Mouse (Mus musculus): ENCODE data around the gene Myo3b. TPM values are rescaled to one million over a fixed set of nuclear protein-coding genes. Genes with fewer than 3 reads are reported as not detected.

Myo3b gene
- polyA plus RNA-seq, 1 experiment: not detected

DNA sequence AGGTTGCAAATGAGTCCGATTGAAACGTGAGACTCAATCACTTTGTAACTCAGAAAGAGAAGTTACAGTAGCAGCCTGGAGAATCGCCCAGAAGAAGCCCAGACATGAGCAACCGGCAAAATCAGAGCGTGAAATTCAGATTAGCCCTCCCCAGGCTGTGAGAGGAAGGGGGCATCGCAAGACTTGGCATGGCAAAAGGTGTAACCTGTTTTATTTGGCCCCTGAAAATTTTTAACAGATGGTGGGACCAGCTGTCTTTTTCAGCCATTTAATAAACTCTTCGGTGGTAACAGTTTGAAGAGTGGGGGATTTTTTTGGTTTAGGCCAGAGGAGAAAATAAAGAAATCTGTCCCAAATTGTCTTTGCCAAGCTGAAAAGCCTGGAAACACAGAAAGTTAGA is 405.2 kb downstream of the Myo3b start:
- Histone ChIP-seq H3K4me3 (ENCODE audit: insufficient read depth, low read length) (no peak overlapping the region), H3K4me1 (ENCODE audit: control insufficient read depth, insufficient read depth, low read length) (no peaks in the 10 kb centered on the region), H3K27ac (ENCODE audit: insufficient read depth, low read length) (no peak overlapping the region)
- TF ChIP-seq POLR2A (IDR thresholded peaks at IDR 0.05; ENCODE audit: low read depth, low read length) (no peak), CTCF (IDR thresholded peaks at IDR 0.05; ENCODE audit: borderline replicate concordance, insufficient read depth, low read length) (no peak)

DNA sequence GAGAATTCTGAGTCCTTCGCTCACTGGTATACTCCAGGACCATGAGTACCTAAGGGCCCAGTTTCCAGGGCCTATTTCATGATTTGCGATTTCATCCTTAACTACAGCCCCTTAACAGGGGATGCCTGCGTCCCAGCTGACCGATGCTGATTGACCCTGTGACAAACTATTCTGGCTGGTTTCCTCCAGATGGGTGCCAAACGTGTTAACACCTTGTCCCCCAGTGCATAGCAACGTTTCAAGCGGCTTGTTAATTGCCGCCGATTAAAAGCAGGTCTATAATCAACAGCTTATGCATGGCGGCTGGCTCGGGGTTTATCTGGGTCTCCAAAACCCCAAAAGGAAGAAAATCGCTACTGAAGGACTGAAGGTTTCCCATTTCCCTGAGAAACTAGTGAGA is 417.3 kb downstream of the Myo3b start:
- no peaks in the 10 kb centered on the region for H3K4me1 ChIP-seq (ENCODE audit: control insufficient read depth, insufficient read depth, low read length)
- H3K4me3 ChIP-seq (ENCODE audit: insufficient read depth, low read length): no peak overlapping the region
- no peak for TF ChIP-seq POLR2A (IDR thresholded peaks at IDR 0.05; ENCODE audit: low read depth, low read length)
- no peak for TF ChIP-seq CTCF (IDR thresholded peaks at IDR 0.05; ENCODE audit: borderline replicate concordance, insufficient read depth, low read length)
- no peak overlapping the region for H3K27ac ChIP-seq (ENCODE audit: insufficient read depth, low read length)

DNA sequence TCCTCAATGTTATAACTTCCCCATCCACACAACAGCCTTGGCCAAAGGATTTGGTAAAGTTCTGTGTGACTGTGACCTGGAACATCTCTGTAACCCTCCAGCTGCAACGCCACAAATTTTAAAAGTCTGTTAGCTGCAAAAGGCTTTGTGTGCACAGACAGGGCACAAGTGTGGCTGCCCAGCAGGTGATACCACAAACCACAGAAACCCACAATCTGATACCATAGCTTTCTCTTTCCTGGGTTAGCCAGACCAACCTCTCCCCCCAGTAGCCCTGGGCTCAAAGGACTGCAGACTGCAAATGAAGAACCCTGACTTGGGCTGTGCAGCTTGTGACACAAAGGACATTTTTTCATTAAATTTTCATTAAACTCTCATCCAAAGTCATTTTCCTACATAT is 424.7 kb downstream of the Myo3b start:
- no peaks in the 10 kb centered on the region for H3K4me1 ChIP-seq (ENCODE audit: control insufficient read depth, insufficient read depth, low read length)
- TF ChIP-seq CTCF (IDR thresholded peaks at IDR 0.05; ENCODE audit: borderline replicate concordance, insufficient read depth, low read length): no peak
- no peak for TF ChIP-seq POLR2A (IDR thresholded peaks at IDR 0.05; ENCODE audit: low read depth, low read length)
- H3K27ac ChIP-seq (ENCODE audit: insufficient read depth, low read length): no peak overlapping the region
- no peak overlapping the region for H3K4me3 ChIP-seq (ENCODE audit: insufficient read depth, low read length)

DNA sequence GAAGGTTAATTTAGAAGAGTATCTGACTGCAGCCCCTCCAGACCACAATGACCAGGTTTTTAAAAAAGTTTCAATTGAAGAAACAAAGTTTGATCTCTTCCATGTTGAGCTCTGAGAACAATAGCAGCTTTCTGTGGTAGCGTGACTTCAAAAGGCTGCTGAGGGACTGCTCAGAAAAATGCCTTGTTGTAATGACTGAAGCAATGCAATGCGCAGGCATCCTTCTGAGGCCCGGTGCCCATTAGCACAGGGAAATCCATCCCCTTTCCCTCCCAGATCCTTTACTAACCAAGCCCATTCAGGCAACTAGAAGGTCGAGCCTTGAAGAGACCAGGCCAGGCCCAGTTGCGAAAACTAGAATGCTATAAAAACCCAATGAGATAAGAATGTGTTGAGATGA is 432.2 kb downstream of the Myo3b start:
- no peak overlapping the region for H3K4me3 ChIP-seq (ENCODE audit: insufficient read depth, low read length)

DNA sequence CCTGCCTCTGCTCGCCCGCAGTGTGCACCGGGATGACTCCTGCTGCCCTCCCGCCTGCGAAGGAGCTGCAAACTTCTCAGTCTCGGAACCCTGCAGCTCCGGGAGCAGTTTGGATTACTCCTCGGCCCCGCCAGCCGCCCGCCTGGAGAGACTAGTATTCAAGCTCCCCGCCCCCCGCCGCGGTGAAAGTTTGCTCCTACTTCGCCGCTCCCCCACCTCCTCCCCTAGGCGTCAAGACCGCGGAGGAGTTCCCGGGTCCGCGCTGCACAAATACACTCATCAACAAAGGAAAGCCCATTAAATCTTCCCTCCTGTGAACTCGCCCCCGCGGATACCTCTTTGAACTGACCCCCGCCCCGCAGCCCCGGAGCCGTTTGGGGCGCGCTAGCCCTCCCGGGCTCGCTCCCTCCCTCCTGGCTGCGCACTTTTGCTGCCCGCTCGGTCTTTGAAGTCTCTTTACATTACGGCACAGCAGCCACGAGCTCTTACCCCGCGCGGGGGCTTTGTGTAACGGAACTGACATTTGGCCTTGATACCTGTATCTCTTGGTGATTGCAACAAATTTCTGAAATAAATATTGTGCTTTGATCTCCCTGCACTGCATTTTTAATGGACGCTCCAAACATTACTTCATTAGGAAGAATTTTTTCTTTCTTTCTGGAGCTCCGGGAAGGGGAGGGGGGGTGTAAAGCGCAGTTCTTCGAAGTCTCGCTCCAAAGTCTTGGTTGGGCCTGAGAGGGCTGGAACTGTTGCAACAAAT is 433.1 kb downstream of the Myo3b start:
- TF ChIP-seq CTCF (IDR thresholded peaks at IDR 0.05; ENCODE audit: borderline replicate concordance, insufficient read depth, low read length) (no peak), POLR2A (IDR thresholded peaks at IDR 0.05; ENCODE audit: low read depth, low read length) (no peak)
- Histone ChIP-seq H3K27ac (ENCODE audit: insufficient read depth, low read length) (no peak overlapping the region), H3K4me1 (ENCODE audit: control insufficient read depth, insufficient read depth, low read length) (no peaks in the 10 kb centered on the region), H3K4me3 (ENCODE audit: insufficient read depth, low read length) (no peak overlapping the region)

More for the DNA sequence above, 432.2 kb downstream of the Myo3b start:
- H3K4me1 ChIP-seq (ENCODE audit: control insufficient read depth, insufficient read depth, low read length): no peaks in the 10 kb centered on the region
- H3K27ac ChIP-seq (ENCODE audit: insufficient read depth, low read length): no peak overlapping the region
- TF ChIP-seq POLR2A (IDR thresholded peaks at IDR 0.05; ENCODE audit: low read depth, low read length) (no peak), CTCF (IDR thresholded peaks at IDR 0.05; ENCODE audit: borderline replicate concordance, insufficient read depth, low read length) (no peak)

Other genes starting within 250 kb of the Myo3b start
- gene Ccdc173, start 249.6 kb upstream of the Myo3b start, polyA plus RNA-seq (2011; ENCODE audit: insufficient read length, low read depth, missing spikeins): 1.1 and 1.8 TPM in 2 replicates
- gene Phospho2, start 249.5 kb upstream of the Myo3b start, polyA plus RNA-seq (2011; ENCODE audit: insufficient read length, low read depth, missing spikeins): 16.3 and 22.5 TPM in 2 replicates
- 22.5 and 30.2 TPM in 2 replicates for gene Klhl23, start 217.2 kb upstream of the Myo3b start, polyA plus RNA-seq (2011; ENCODE audit: insufficient read length, low read depth, missing spikeins)
- gene Ssb, start 177.6 kb upstream of the Myo3b start, polyA plus RNA-seq (2011; ENCODE audit: insufficient read length, low read depth, missing spikeins): 259 and 260 TPM in 2 replicates
- 14.4 and 17.0 TPM in 2 replicates for gene Mettl5, start 153.5 kb upstream of the Myo3b start, polyA plus RNA-seq (2011; ENCODE audit: insufficient read length, low read depth, missing spikeins)
- 50.7 and 52.7 TPM in 2 replicates for gene Ubr3, start 141.9 kb upstream of the Myo3b start, polyA plus RNA-seq (2011; ENCODE audit: insufficient read length, low read depth, missing spikeins)

All from embryonic fibroblast, embryonic 13.5 days (primary cell).